Mouse (Mus musculus) spleen, adult 2 months (tissue): ENCODE data around the gene Zfp386.

Experiments
- CTCF ChIP-seq: fragments of 200-500 bp; IDR thresholded peaks from 2 replicates; pipeline ENCODE4 v1.5.1; 2011; ENCODE audit warnings: mild to moderate bottlenecking, inconsistent platforms; ENCODE audit not compliant: insufficient read depth, insufficient read length, insufficient replicate concordance; ENCODE audit errors: extremely low read depth
- POLR2A ChIP-seq: fragments of 200-500 bp; IDR thresholded peaks from 2 replicates; pipeline ENCODE4 v1.6.1; 2011; ENCODE audit warnings: low read depth, low read length, inconsistent platforms

GRCm38 (mm10) chr12:116071023-116071422, 23.5 kb downstream of the Zfp386 start:
- TF ChIP-seq POLR2A (no peak), CTCF (no peak; the same call in 1 of the 2 replicates)
